Mouse (Mus musculus): ENCODE results near the gene Rbfox2. TPM values are rescaled to one million over a fixed set of nuclear protein-coding genes. Genes with fewer than 3 reads are reported as not detected.

Gene Rbfox2
- polyA plus RNA-seq, 1 experiment from 2014 or later: 81.9 TPM

DNA sequence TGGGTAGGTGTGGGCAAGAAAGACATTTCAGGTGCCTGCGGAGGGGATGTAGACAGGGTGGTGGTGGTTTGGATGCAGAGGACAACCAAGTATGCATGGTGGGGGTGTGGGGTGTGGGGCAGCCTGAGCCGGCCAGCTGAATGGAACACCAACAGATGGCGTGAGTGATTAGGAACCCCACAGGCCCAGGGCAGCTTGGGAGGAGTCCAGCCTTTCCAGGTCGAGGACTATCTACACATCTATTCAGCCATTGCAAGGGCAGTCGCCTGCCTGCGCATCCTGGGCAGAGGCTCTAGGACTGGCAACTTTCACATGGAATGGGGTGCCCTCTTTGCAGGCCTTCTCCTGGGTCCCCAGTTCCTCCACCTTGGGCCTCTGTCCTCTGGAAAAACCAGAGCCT lies 272.3 kb downstream of the Rbfox2 start:
- Histone ChIP-seq H3K27me3 (ENCODE audit: control insufficient read depth, insufficient read depth, low read length) (no peaks in the 10 kb centered on the region), H3K9me3 (replicated peaks; ENCODE audit: control insufficient read depth, low read length) (no peaks in the 10 kb centered on the region), H3K4me1 (ENCODE audit: control insufficient read depth, insufficient read depth, low read length) (peaks cover 4% of the 10 kb centered on the region; the same call in 1 of the 2 replicates), H3K9ac (replicated peaks; ENCODE audit: low read length) (no peak overlapping the region), H3K4me2 (ENCODE audit: low read depth, low read length) (no peak overlapping the region), H3K36me3 (replicated peaks; ENCODE audit: control insufficient read depth, insufficient read depth, low read depth, low read length) (no peaks in the 10 kb centered on the region), H3K27ac (replicated peaks; ENCODE audit: low read depth, low read length) (no peak overlapping the region), H3K4me3 (ENCODE audit: low read depth, low read length) (no peak overlapping the region)
- no peak for DNase-seq (ENCODE audit: low spot score)
- 76% methylated on average over 6 of the region's 6 CpGs for WGBS
- ATAC-seq (replicated peaks; ENCODE audit: insufficient number of reproducible peaks, low FRiP score, low TSS enrichment, low read depth): no peak

GRCm38 (mm10) chr15:77031271-77031670 lies 275.5 kb downstream of the Rbfox2 start:
- DNase-seq (ENCODE audit: low spot score) (no peak), ATAC-seq (replicated peaks; ENCODE audit: insufficient number of reproducible peaks, low FRiP score, low TSS enrichment, low read depth) (no peak)
- Histone ChIP-seq H3K4me3 (ENCODE audit: low read depth, low read length) (no peak overlapping the region), H3K9ac (replicated peaks; ENCODE audit: low read length) (no peak overlapping the region), H3K27ac (replicated peaks; ENCODE audit: low read depth, low read length) (no peak overlapping the region), H3K27me3 (ENCODE audit: control insufficient read depth, insufficient read depth, low read length) (no peaks in the 10 kb centered on the region), H3K36me3 (replicated peaks; ENCODE audit: control insufficient read depth, insufficient read depth, low read depth, low read length) (no peaks in the 10 kb centered on the region), H3K4me2 (ENCODE audit: low read depth, low read length) (no peak overlapping the region), H3K4me1 (ENCODE audit: control insufficient read depth, insufficient read depth, low read length) (peaks cover 2% of the 10 kb centered on the region; the same call in 1 of the 2 replicates), H3K9me3 (replicated peaks; ENCODE audit: control insufficient read depth, low read length) (no peaks in the 10 kb centered on the region)
- 49% methylated on average over 3 of the region's 3 CpGs for WGBS

GRCm38 (mm10) chr15:77029331-77029991 lies 277.3 kb downstream of the Rbfox2 start:
- WGBS: 26% methylated on average over 7 of the region's 7 CpGs
- Histone ChIP-seq H3K9ac (replicated peaks; ENCODE audit: low read length) (no peak overlapping the region), H3K4me3 (ENCODE audit: low read depth, low read length) (no peak overlapping the region), H3K36me3 (replicated peaks; ENCODE audit: control insufficient read depth, insufficient read depth, low read depth, low read length) (no peaks in the 10 kb centered on the region), H3K27me3 (ENCODE audit: control insufficient read depth, insufficient read depth, low read length) (no peaks in the 10 kb centered on the region), H3K4me1 (ENCODE audit: control insufficient read depth, insufficient read depth, low read length) (peaks cover 2% of the 10 kb centered on the region; the same call in 1 of the 2 replicates), H3K4me2 (ENCODE audit: low read depth, low read length) (no peak overlapping the region), H3K27ac (replicated peaks; ENCODE audit: low read depth, low read length) (peak overlapping the region; percentile 62), H3K9me3 (replicated peaks; ENCODE audit: control insufficient read depth, low read length) (no peaks in the 10 kb centered on the region)
- ATAC-seq (replicated peaks; ENCODE audit: insufficient number of reproducible peaks, low FRiP score, low TSS enrichment, low read depth) (peak; percentile 83), DNase-seq (ENCODE audit: low spot score) (peak; percentile 96)

Other genes starting within 250 kb of the Rbfox2 start
- not detected in 2 replicates for gene Apol7a, start 92.1 kb upstream of the Rbfox2 start, polyA plus RNA-seq (2014; fragmentation: Nextera tagmentation; extraction: Ambion mirVana)
- gene Apol9a, start 104.1 kb upstream of the Rbfox2 start, polyA plus RNA-seq (2014; fragmentation: Nextera tagmentation; extraction: Ambion mirVana): not detected in 2 replicates
- not detected in 2 replicates for gene Apol7b, start 140.5 kb upstream of the Rbfox2 start, polyA plus RNA-seq (2014; fragmentation: Nextera tagmentation; extraction: Ambion mirVana)
- not detected in 2 replicates for gene Apol10a, start 170.0 kb upstream of the Rbfox2 start, polyA plus RNA-seq (2014; fragmentation: Nextera tagmentation; extraction: Ambion mirVana)
- not detected in 2 replicates for gene Apol11a, start 201.3 kb upstream of the Rbfox2 start, polyA plus RNA-seq (2014; fragmentation: Nextera tagmentation; extraction: Ambion mirVana)
- not detected in 2 replicates for gene Apol7c, start 226.3 kb upstream of the Rbfox2 start, polyA plus RNA-seq (2014; fragmentation: Nextera tagmentation; extraction: Ambion mirVana)

All from embryonic facial prominence, embryonic 11.5 days (tissue).